Mouse (Mus musculus) liver, adult (tissue): ENCODE data around the gene Rap1b.

Experiments
- GATA4 ChIP-seq: IDR thresholded peaks from 2 replicates; pipeline ENCODE4 v1.6.1; 2014; ENCODE audit warnings: mild to moderate bottlenecking, low read length; ENCODE audit not compliant: insufficient replicate concordance

Gene Rap1b

GRCm38 (mm10) chr10:117764598-117764997 is 81.2 kb downstream of the Rap1b start:
- no peak for TF ChIP-seq GATA4
